Mouse (Mus musculus) midbrain, postnatal 0 days (tissue): ENCODE results near the gene Adcy7. TPM values are rescaled to one million over a fixed set of nuclear protein-coding genes. Genes with fewer than 3 reads are reported as not detected.

ENCODE experiments used
- ATAC-seq: fragments of 200-750 bp; cut with Nextera tagmentation; 2 replicates; pipeline ENCODE4 v1.8.0; 2017; ENCODE audit warnings: moderate number of reproducible peaks, mild to moderate bottlenecking, moderate TSS enrichment, moderate library complexity; ENCODE audit not compliant: low FRiP score
- DNase-seq: peaks from one replicate; pipeline ENCODE4 v3.0.0-alpha.2; 2015; ENCODE audit warnings: low spot score
- H3K27ac ChIP-seq: fragments of 300-500 bp; sonication (generic); 2 replicates; pipeline ENCODE4 v1.5.1; 2014; ENCODE audit warnings: low read depth, mild to moderate bottlenecking, low read length, mixed read lengths
- H3K27me3 ChIP-seq: fragments of 300-500 bp; sonication (generic); 2 replicates; pipeline ENCODE4 v1.6.1; 2014; ENCODE audit warnings: low read length, control low read depth, mixed read lengths; ENCODE audit not compliant: insufficient read depth
- H3K36me3 ChIP-seq: fragments of 300-500 bp; sonication (generic); 2 replicates; pipeline ENCODE4 v1.6.1; 2014; ENCODE audit warnings: low read length, control low read depth, mixed read lengths; ENCODE audit not compliant: insufficient read depth
- H3K4me1 ChIP-seq: fragments of 300-500 bp; sonication (generic); 2 replicates; pipeline ENCODE4 v1.6.1; 2014; ENCODE audit warnings: mild to moderate bottlenecking, control low read depth, antibody characterized with exemption, low read length, mixed read lengths; ENCODE audit not compliant: insufficient read depth
- H3K4me2 ChIP-seq: fragments of 300-500 bp; sonication (generic); 2 replicates; pipeline ENCODE4 v1.6.1; 2014; ENCODE audit warnings: low read depth, mild to moderate bottlenecking, low read length, mixed read lengths; ENCODE audit not compliant: poor library complexity, severe bottlenecking
- H3K4me3 ChIP-seq: fragments of 300-500 bp; sonication (generic); 2 replicates; pipeline ENCODE4 v1.5.1; 2014; ENCODE audit warnings: low read depth, mild to moderate bottlenecking, low read length, moderate library complexity
- H3K9ac ChIP-seq: fragments of 300-500 bp; sonication (generic); replicated peaks from 2 replicates; pipeline ENCODE4 v1.6.1; 2014; ENCODE audit warnings: mild to moderate bottlenecking, low read length, moderate library complexity, mixed read lengths; ENCODE audit not compliant: poor library complexity, severe bottlenecking
- H3K9me3 ChIP-seq: fragments of 300-500 bp; sonication (generic); 2 replicates; pipeline ENCODE4 v1.6.1; 2016; ENCODE audit warnings: low read length, control low read depth
- CTCF ChIP-seq: IDR thresholded peaks from 2 replicates; pipeline ENCODE4 v1.5.1; 2016; ENCODE audit warnings: antibody characterized with exemption, mild to moderate bottlenecking
- WGBS: fragments of 180-500 bp; shearing (Covaris S2); extraction: QIAGEN DNeasy Blood & Tissue Kit; methylation state at CpG from one replicate; pipeline ENCODE4 v1.1.7; 2014; 5-methylcytosine and 5-hydroxymethylcytosine counted together
- polyA plus RNA-seq: library from polyadenylated mRNA; unstranded; fragments of >200 nt; fragmentation: Nextera tagmentation; extraction: Ambion mirVana; gene quantifications from 2 replicates; pipeline ENCODE4 v1.2.1, GENCODE M21; 2015
- total RNA-seq: library from RNA; depleted of rRNA; stranded (reverse); fragments of >200 nt; gene quantifications from 2 replicates; pipeline ENCODE4 v1.2.3, GENCODE M21; 2014

Adcy7 gene
- total and polyA plus RNA-seq, 2 experiments from 2014 or later, result 11.1 to 21.4 TPM

DNA sequence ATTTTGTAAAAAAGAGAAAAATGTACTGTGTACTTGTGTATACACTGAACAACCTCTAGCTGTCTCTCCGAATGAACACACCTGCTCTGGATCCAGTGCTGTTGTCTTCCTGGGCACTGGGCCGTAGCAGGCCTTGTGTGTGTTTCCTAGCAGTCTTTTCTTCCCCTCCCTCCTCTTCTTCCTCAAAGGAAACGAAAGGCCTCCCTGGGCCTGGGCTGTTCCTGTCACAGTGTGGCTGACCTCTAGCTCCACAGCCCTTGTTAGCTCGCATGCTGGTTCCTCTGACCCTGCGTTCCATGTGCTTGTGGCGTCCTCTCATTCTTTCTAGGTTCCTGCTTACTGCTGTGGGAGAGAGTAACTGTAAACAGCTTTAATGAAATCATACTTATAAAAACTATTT lies 14.2 kb upstream of the Adcy7 start:
- H3K4me3 ChIP-seq, result no peak overlapping the region
- no peak for DNase-seq
- no peak for ATAC-seq
- TF ChIP-seq CTCF, result no peak
- H3K36me3 ChIP-seq, result peaks cover 6% of the 10 kb centered on the region; the same call in 1 of the 2 replicates
- no peak overlapping the region for H3K27ac ChIP-seq
- H3K9me3 ChIP-seq, result no peaks in the 10 kb centered on the region
- no peak overlapping the region for H3K9ac ChIP-seq
- H3K4me1 ChIP-seq, result no peaks in the 10 kb centered on the region
- 45% methylated on average over 6 of the region's 6 CpGs for WGBS
- no peaks in the 10 kb centered on the region for H3K27me3 ChIP-seq
- H3K4me2 ChIP-seq, result no peak overlapping the region

DNA sequence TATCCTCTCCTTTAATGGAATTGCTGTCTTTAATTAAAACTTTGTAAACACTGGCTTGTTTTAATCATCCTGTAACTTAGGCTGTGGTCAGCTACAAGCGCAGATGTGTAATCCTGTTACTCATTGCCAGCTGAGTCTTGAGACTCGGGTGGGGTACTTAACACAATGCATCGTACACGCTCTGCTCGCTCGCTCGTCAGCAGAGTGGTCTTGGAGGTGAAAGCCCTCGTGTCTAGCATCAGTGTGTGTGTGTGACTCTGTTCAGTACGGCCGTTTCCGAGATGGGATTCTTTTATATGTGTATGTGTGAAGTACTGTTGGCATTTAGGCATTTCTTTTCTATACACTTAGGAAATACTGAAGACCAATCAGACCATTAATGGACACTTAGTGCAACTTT lies 13.7 kb upstream of the Adcy7 start:
- Histone ChIP-seq H3K27ac (no peak overlapping the region), H3K36me3 (peaks cover 6% of the 10 kb centered on the region; the same call in 1 of the 2 replicates), H3K4me1 (no peaks in the 10 kb centered on the region), H3K9ac (no peak overlapping the region), H3K27me3 (no peaks in the 10 kb centered on the region), H3K9me3 (no peaks in the 10 kb centered on the region), H3K4me2 (no peak overlapping the region), H3K4me3 (no peak overlapping the region)
- TF ChIP-seq CTCF, result no peak
- DNase-seq, result no peak
- ATAC-seq, result no peak
- WGBS, result 55% methylated on average over 11 of the region's 11 CpGs

DNA sequence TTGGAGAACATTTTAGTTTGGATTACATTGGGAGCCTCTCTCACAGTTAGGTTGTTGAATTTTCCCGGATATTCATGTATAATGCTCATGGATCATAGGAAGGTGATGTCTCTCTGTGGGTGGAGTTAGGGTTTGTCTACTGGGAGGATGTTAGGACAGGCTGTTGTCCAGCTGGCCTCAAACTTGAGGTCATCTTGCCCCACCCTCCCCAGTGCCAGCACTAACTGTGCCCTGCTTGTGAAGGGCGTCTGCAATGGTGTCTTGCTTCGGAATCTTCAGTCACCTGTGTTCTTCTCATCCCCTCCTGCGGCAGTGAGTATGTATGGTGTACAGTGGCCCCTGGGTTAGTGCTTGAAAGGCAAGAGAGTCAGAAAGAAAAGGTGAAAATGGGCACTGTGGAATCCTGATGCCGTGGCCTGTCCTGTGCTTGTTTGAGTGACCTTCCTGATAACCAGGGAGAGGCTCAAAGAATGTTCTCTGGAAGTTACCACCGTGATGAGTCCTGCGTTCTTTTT lies 11.7 kb upstream of the Adcy7 start:
- Histone ChIP-seq H3K27me3 (no peaks in the 10 kb centered on the region), H3K4me2 (no peak overlapping the region), H3K4me3 (no peak overlapping the region), H3K9me3 (no peaks in the 10 kb centered on the region), H3K9ac (no peak overlapping the region), H3K36me3 (0 out of 2 replicates have a peak, but pooled peaks cover 3% of the 10 kb centered on the region), H3K27ac (no peak overlapping the region), H3K4me1 (no peaks in the 10 kb centered on the region)
- ATAC-seq, result no peak
- WGBS, result 95% methylated on average over 7 of the region's 7 CpGs
- no peak for TF ChIP-seq CTCF
- DNase-seq, result no peak

DNA sequence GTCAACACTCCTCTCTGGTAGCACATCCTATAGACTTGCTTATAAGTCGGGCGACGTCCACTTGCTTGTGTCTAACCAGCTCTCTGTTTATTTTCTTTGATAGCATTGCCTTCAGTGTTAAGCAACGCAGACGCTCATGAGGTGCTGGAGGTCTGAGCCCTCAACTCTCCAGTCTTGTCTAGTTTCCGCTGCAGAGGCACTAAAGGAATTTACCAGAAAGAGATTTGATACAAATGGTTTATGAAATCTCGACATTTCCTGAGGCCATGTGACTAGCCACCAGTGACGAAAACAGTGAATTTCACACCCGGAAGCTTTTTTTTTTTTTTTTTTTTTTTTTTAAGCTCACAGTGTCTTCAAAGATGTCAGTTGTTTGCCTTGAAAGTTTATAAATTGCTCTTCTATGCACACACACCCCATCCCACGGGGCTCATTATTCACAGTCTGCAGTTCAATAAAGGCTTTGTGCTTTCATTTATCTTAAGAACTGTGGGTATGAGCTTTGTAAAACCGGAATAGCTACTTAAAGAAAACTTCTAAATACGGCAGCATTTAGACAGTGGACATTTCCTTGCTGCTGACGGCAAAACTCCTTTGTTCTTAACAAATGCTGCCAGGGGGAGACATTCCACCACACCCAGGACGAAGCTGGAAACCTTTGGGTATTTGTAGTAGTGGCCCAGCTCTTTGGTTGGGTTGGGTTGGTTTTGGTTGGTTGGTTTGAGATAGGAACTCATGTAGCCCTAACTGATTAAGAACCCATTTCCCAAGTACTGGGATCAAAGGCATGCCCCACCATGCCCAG lies 9.2 kb upstream of the Adcy7 start:
- no peak for ATAC-seq
- H3K4me1 ChIP-seq, result no peaks in the 10 kb centered on the region
- no peak overlapping the region for H3K4me3 ChIP-seq

DNA sequence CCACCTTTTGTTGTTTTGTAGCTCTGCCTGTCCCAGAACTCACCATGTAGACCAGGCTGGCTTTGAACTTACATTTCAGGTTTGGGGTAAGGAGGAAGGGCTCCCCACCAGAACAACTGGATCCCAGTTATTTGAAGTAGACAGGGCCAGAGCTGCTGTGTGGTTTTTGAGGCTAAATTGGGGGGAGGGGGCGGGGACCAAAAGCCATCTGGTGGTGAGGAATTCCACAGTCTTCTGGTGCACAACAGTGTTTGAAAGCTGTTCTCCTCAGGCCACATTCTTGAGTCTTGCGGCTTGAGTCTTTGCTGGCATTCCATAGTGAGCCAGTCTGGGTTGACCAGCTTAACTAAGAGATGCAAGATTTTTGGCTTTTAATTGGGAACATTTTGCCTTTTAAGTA lies 6.7 kb upstream of the Adcy7 start:
- WGBS, result 13% methylated on average over 2 of the region's 2 CpGs
- DNase-seq, result no peak
- no peak for ATAC-seq

More for the DNA sequence above, 9.2 kb upstream of the Adcy7 start:
- no peak for DNase-seq
- 0 out of 2 replicates have a peak, but pooled peaks cover 3% of the 10 kb centered on the region for H3K36me3 ChIP-seq
- TF ChIP-seq CTCF, result no peak
- no peaks in the 10 kb centered on the region for H3K27me3 ChIP-seq
- H3K9ac ChIP-seq, result no peak overlapping the region
- H3K4me2 ChIP-seq, result no peak overlapping the region
- WGBS, result 42% methylated on average over 14 of the region's 14 CpGs
- no peak overlapping the region for H3K27ac ChIP-seq
- no peaks in the 10 kb centered on the region for H3K9me3 ChIP-seq

DNA sequence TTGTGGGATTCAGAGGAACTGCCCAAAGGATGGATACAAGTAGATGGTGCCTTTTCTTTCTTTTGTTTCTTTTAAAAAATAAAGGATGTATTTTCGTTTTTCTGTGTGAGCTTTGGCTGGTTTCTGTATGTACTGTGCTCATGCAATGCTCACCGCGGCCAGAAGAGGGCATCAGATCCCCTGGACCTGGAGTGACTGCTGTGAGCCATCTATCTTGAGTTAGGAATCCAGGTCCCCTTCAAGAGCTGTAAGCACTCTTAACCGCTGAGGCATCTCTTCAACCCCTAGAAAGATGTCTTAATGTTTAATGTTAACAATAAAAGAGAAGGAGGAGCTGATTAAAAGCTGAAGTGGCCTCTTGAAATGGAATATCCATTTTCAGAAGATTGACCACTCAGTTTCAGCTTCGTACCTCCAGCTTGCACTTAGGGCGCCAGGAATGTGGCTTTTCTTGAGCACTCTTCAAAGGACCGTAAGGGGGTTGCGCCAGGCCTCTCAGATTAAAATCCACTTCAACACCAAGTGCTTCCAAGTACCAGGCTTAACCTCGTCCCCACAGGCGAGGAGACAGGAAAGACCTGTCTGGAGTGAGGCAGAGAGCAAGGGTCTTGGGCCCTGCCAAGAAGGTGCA lies 5.9 kb upstream of the Adcy7 start:
- no peaks in the 10 kb centered on the region for H3K9me3 ChIP-seq
- no peaks in the 10 kb centered on the region for H3K4me1 ChIP-seq
- H3K9ac ChIP-seq, result no peak overlapping the region
- H3K27ac ChIP-seq, result no peak overlapping the region
- no peak overlapping the region for H3K4me3 ChIP-seq
- ATAC-seq (no peak), DNase-seq (peak; percentile 66)
- peak; percentile 92 for TF ChIP-seq CTCF
- H3K27me3 ChIP-seq, result no peaks in the 10 kb centered on the region
- H3K36me3 ChIP-seq, result no peaks in the 10 kb centered on the region
- no peak overlapping the region for H3K4me2 ChIP-seq
- WGBS, result 55% methylated on average over 10 of the region's 10 CpGs

More for the DNA sequence above, 6.7 kb upstream of the Adcy7 start:
- Histone ChIP-seq H3K4me2 (no peak overlapping the region), H3K27me3 (no peaks in the 10 kb centered on the region), H3K4me1 (no peaks in the 10 kb centered on the region), H3K27ac (no peak overlapping the region), H3K9ac (no peak overlapping the region), H3K9me3 (no peaks in the 10 kb centered on the region), H3K36me3 (0 out of 2 replicates have a peak, but pooled peaks cover 2% of the 10 kb centered on the region), H3K4me3 (no peak overlapping the region)
- TF ChIP-seq CTCF, result no peak
